Mouse (Mus musculus) bone marrow, adult 2 months (tissue): ENCODE results near the gene Kcnj4.

Experiments
- CTCF ChIP-seq: fragments of 200-500 bp; IDR thresholded peaks from 2 replicates; pipeline ENCODE4 v1.5.1; 2011; ENCODE audit warnings: low read length, control low read depth; ENCODE audit not compliant: control insufficient read depth, insufficient read depth
- POLR2A ChIP-seq: fragments of 200-500 bp; IDR thresholded peaks from 2 replicates; pipeline ENCODE4 v1.6.1; 2011; ENCODE audit warnings: low read depth, mild to moderate bottlenecking, control low read depth, low read length, borderline replicate concordance; ENCODE audit not compliant: control insufficient read depth

DNA sequence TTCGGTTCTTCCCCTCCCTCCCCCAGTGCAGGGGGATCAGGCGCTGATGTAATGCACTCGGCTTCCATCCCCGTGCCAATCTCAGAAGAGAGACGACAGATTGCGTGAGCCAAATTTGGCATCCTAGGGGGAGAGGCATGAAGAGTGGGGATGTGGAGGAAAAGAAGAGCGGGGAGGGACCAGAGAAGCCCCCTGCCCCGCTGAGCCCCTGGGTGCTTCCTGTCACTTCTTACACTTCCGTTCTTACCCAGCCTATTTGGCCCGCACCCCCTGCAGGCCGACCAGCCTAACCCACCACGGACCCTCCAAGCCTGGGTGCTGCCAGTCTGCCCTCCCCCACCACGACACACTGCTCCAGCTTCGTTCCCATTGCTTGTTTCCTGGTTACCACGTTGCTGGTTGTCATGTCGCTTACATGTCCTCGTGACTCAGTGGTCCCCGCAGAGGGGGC is 2.1 kb downstream of the Kcnj4 start:
- TF ChIP-seq POLR2A: no peak
- no peak for TF ChIP-seq CTCF
